Mouse (Mus musculus): ENCODE results near the gene Cadps2.

Gene Cadps2

GRCm38 (mm10) chr6:23360596-23360995 lies 478.6 kb downstream of the Cadps2 start:
- no peak for DNase-seq (ENCODE audit: low spot score)

DNA sequence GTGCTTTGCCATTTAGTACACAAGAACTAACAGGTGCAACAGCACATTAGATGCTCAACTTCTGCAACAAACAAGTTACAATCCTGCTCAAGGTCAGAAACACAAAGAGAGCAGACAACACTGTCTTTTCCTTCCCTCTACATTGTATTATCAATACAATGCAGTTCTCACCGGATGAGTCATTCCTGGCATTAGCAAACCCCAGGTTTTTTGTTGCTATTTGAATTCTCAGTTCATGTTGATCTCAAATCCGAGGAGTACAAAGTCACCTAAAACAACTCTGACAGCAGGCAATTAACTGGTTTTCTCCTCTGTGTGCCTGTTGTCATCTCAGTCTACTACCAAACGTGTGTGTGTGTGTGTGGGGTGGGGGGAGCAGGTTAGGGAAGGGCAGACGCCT lies 483.1 kb downstream of the Cadps2 start:
- DNase-seq (ENCODE audit: low spot score): no peak

DNA sequence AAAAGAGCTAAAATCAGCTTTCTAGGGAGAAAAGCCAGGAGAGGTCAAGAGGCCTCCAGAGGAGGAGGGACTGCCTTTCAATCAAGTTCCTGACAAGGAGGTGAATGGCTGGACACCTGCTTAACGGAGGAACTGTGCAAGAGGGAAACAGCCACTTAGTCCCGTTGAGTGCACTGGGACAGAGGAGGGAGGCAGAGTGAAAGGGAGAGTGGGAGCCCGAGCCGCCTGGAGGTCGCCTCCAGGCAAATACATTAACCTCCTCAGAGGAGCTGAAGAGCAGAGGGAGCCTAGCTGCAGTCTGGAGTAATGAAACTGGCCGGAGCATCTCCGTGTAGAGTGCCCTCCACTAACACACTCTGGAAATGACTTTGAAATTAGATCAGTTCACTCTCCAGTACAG lies 485.7 kb downstream of the Cadps2 start:
- DNase-seq (ENCODE audit: low spot score): no peak

DNA sequence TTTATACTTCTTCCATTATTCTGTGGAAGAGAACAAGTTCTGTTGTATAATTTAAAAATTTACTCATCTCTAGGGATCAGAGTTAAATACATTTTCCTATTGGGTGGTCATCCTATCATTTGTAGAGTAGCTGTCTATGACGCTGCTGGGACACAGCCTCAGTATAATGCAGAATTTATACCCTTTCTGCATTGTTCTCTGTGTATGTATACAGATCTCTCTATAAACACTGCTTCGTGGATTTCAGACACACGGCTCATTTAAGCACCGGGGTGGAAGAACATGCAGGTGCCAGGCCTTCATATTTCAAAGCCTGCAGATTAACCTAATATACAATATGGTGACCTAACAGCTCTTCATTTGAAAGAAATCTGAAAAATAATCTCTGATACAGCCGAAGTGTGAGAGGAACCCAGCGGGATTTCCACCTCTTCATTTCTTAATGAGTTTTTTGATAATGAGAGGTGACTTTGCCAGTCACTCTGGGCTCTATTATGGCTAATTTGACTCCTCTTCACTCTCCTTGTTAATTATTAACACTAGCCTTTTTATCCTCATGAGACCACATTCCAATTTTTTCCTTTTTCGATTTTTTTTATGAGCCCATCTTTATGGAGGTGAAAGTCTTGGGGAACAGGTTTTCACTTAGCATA lies 501.7 kb downstream of the Cadps2 start:
- DNase-seq (ENCODE audit: low spot score): no peak

DNA sequence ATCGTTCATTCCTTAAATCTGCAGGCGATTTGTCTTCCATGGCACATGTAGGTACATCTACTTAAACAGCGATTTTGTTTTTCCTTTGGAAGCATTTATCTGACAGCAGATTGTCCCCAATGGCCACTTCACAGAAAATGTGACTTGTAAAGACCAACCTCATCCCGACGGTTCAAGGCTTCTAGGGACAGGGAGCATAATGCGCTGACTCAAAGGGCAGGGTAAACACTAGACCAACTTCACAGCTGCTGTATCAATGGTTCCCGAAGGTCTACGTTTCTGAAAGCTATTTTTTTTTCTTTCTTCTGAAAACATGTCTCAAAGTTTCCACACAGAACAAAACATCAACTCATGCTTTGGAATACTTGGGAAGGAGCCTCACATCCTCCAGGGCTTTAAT lies 524.3 kb downstream of the Cadps2 start:
- no peak for DNase-seq (ENCODE audit: low spot score)

GRCm38 (mm10) chr6:23314291-23314690 lies 524.9 kb downstream of the Cadps2 start:
- DNase-seq (ENCODE audit: low spot score): no peak

DNA sequence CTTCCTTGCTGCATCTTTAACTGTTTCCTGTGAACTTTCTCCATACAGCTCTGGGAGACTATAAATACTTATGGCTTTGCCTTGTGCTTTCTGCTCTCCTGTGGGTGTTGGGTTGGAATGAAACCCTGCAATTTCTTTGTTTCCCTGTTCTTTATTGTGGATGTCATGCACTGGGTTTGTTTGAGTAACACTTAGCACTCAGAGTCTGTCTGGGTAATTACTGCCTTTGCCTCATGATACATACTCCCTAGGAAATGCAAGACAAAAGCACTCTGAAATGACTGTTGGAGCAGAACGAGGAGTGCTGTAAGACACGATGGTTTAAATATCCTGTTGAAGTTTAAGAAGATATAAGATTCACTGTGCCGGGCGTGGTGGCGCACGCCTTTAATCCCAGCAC lies 533.2 kb downstream of the Cadps2 start:
- DNase-seq (ENCODE audit: low spot score): no peak

GRCm38 (mm10) chr6:23298596-23298995 lies 540.6 kb downstream of the Cadps2 start:
- no peak for DNase-seq (ENCODE audit: low spot score)

GRCm38 (mm10) chr6:23294685-23295084 lies 544.5 kb downstream of the Cadps2 start:
- DNase-seq (ENCODE audit: low spot score): no peak

DNA sequence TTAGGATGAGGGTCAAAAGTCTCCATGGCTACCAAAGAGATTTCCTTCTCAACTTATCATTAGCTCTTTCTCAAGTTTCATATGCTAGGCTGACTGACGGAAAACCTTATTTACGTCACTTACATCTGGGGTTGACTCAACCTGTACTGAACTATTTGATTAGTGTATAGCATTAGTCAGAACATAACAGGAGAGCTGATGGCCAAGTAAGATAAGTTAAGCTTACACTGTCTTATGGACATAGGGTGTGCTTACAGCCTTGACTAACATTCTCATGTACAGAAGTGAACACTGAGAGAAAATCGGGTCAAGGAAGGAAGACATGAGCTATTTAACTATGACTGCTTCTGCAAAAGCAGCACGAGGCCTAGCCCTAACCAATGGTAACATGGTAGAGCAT lies 550.5 kb downstream of the Cadps2 start:
- DNase-seq (ENCODE audit: low spot score): no peak

- DNase-seq (ENCODE audit: low spot score): no peak
Measured at GRCm38 (mm10) chr6:23281514-23281820, 557.8 kb downstream of the Cadps2 start.

DNA sequence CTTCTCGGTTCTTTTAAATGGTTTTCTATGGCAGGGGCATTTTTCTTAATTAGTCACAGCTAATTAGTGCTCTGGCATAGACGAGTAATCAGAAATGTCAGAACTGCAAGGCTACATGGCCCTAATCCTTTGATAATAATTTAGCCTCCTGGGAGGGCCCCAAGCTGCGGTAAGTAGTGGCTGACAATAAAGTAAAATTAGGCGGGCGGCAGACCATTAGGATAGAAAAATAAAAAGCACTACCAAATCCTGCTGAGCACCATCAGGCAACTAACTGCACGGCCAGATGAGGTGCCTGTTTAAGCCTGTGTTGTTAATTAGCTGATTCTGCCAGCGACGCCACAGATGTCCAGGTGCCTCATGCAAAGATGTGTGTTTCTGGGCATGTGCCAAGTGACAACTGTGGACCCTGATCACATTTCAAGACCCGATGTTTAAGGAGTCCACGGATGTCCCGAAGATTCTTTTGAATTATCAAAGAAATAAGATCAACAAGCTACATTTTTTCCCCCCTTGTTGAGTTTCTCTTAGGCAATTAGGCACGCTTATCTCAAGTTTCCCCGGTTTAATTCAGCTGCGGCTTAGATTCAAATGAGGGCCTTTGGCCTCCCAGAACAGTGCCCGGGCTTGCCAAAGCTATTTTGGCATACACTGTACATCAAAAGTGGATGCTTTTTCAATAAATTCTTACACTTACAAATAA lies 558.3 kb downstream of the Cadps2 start:
- DNase-seq (ENCODE audit: low spot score): no peak

- no peak for DNase-seq (ENCODE audit: low spot score)
Measured at GRCm38 (mm10) chr6:23273483-23273882, 565.7 kb downstream of the Cadps2 start.

- no peak for DNase-seq (ENCODE audit: low spot score)
Measured at GRCm38 (mm10) chr6:23272979-23273378, 566.2 kb downstream of the Cadps2 start.

DNA sequence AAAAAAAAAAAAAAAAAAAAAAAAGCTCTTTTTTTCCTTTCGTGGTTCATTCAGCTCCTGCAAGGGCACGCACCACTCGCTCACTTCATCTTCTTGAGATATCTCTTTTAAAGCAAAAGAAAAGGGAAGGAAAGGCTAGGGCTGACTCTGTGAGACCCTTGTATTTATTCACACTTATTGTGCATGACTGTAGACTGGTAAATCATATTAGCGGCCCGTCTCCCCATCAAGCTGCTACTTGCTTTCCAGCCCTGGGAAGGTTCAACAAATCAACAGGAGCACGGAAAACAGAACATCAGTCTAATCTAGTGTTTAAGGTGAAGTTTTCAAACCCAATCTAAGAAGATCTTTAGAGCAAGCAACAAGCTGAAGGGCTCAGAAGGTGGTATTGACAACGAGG lies 566.7 kb downstream of the Cadps2 start:
- DNase-seq (ENCODE audit: low spot score): no peak

DNA sequence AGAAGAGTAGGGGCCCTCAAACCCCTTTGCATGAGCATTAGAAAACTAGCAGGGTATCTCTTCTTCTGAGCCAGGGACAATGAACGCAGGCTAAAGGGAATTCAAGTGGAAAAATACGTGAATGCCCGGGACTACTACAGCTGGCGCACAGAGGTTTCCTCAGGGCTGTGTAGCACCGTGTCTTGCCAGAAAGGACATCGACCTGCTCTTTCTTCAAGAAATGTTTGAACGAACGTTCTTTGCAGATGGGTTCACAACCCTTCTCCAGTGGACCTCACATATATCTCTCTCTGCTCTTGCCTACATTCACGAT lies 578.5 kb downstream of the Cadps2 start:
- no peak for DNase-seq (ENCODE audit: low spot score)

- DNase-seq (ENCODE audit: low spot score): no peak
Measured at GRCm38 (mm10) chr6:23260016-23260737, 579.0 kb downstream of the Cadps2 start.

DNA sequence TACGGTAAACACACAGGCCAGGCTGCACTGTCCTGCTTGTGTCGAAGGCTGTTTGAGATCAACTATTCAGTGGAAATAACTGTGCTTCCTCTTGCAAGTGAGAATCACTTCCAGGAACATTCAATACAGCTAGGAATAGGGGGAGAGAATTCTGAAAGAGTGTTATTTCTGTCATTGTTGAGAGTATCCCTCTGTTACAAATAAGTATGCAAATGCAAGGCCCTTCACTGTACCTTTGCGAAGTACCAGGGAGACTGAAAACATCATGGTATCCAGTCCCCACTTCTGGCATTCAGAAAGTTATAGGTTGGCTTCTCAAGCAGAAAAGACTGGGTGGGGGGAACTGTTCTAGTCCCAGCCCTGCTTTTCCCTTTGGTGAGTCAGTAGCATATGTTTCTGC lies 581.2 kb downstream of the Cadps2 start:
- DNase-seq (ENCODE audit: low spot score): no peak

DNA sequence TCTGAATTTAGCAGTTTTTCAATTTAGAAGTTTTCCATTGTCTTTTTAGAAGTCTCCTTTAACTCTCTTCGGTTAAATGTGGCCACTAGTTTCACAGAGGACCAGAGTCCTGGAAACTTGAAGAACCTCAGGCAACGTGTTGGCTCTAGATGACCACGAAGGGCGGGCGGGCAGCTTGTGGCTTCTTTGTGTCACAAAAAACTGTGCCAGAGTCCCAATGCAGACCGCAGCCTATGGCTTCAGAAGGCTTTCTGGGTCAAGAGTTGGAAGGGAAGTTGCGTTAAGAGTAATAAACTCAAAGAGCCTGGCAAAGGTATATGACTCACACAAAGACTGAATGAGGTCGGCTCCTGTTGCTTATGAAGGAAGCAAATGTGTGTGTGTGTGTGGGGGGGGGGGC lies 584.1 kb downstream of the Cadps2 start:
- DNase-seq (ENCODE audit: low spot score): no peak

DNA sequence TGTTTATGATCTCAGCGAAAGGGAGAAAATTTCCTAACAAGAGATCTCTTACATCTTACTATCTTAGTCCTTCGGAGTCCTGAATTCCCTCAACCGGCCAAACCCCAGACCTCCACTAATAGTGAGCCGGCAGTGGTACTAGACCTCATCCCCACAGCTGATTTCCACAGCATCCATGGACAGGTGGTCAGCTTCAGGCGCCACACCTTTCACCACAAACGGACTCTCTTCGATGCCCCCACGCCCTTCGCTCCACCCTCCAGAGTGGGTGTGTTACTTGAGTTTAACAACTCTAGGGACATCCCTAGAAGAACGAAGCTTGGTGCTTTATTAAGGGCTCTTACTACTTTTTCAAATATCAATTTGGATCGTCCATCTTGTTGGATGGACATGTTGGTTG lies 584.6 kb downstream of the Cadps2 start:
- DNase-seq (ENCODE audit: low spot score): no peak

GRCm38 (mm10) chr6:23253353-23254311 lies 585.6 kb downstream of the Cadps2 start:
- DNase-seq (ENCODE audit: low spot score): no peak

Measured in spleen, adult 12 weeks (tissue).